Mouse (Mus musculus): ENCODE measurements around the gene Rnf34.

DNA sequence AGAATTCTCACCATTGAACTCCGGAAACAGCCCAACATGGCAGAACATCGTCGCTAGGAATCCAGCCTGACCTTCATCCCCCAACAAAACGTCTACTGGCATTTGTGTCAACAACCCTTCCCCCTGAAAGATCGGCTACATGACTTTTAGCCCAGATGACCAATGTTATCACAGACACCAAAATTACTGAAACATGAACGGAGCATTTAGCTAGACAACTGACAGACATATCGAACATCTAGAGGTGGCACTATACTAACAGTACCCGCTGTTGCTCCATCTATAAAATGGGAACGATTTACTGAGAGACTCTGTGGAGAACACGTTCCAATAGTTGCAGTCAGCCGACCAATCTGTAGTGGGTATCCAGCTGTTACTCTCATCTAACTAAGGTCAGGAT is 51.3 kb downstream of the Rnf34 start:
- TF ChIP-seq SIN3A (IDR thresholded peaks at IDR 0.05; ENCODE audit: low read length) (no peak), MAZ (IDR thresholded peaks at IDR 0.05; ENCODE audit: low read depth, low read length) (no peak), USF1 (IDR thresholded peaks at IDR 0.05; ENCODE audit: low read depth, low read length) (no peak), JUND (conservative IDR thresholded peaks at IDR 0.05; ENCODE audit: low read depth, low read length) (no peak), TCF12 (IDR thresholded peaks at IDR 0.05; ENCODE audit: low read depth, low read length) (no peak), EP300 (IDR thresholded peaks at IDR 0.05; ENCODE audit: low read length) (no peak), CTCF (conservative IDR thresholded peaks at IDR 0.05 in 1 of 2, IDR thresholded peaks at IDR 0.05 in 1 of 2; ENCODE audit: low read depth in 2 of 2, low read length in 2 of 2) (no peak), POLR2A (IDR thresholded peaks at IDR 0.05; ENCODE audit: low read depth, low read length) (no peak), MAX (IDR thresholded peaks at IDR 0.05; ENCODE audit: low read length) (no peak)
